Mouse (Mus musculus) thymus, adult 2 months (tissue): ENCODE results near the gene Gclm.

ENCODE experiments used
- CTCF ChIP-seq: fragments of 200-500 bp; IDR thresholded peaks from 2 replicates; pipeline ENCODE4 v1.5.1; 2012; ENCODE audit warnings: mild to moderate bottlenecking, control low read depth, low read length, moderate library complexity, borderline replicate concordance; ENCODE audit not compliant: control insufficient read depth, poor library complexity, insufficient read depth; ENCODE audit errors: extremely low read depth
- POLR2A ChIP-seq: fragments of 200-500 bp; IDR thresholded peaks from 2 replicates; pipeline ENCODE4 v1.6.1; 2012; ENCODE audit warnings: mild to moderate bottlenecking, low read length, control low read depth, moderate library complexity; ENCODE audit not compliant: control insufficient read depth, poor library complexity, insufficient read depth; ENCODE audit errors: extremely low read depth

GRCm38 (mm10) chr3:122313936-122314335 is 68.6 kb downstream of the Gclm start:
- no peak for TF ChIP-seq POLR2A
- no peak for TF ChIP-seq CTCF
